Mouse (Mus musculus) small intestine, adult 2 months (tissue): ENCODE results near the gene Caps2. TPM values are rescaled to one million over a fixed set of nuclear protein-coding genes. Genes with fewer than 3 reads are reported as not detected.
"Not testable (repeated sequence)": the region's sequence is repeated elsewhere in the genome, so short reads cannot be mapped to it uniquely, and the experiment has no call there.

Experiments
- H3K27ac ChIP-seq: fragments of 200-500 bp; 2 replicates; pipeline ENCODE4 v1.5.1; 2012; ENCODE audit warnings: low read depth, low read length, control low read depth, inconsistent platforms; ENCODE audit not compliant: insufficient read depth
- H3K27me3 ChIP-seq: fragments of 200-500 bp; 2 replicates; pipeline ENCODE4 v1.6.1; 2012; ENCODE audit warnings: mild to moderate bottlenecking, moderate library complexity, low read length, inconsistent platforms; ENCODE audit not compliant: control insufficient read depth, insufficient read depth
- H3K36me3 ChIP-seq: fragments of 200-500 bp; 2 replicates; pipeline ENCODE4 v1.6.1; 2012; ENCODE audit warnings: mild to moderate bottlenecking, low read length, control low read depth, inconsistent platforms; ENCODE audit not compliant: control insufficient read depth, insufficient read depth
- H3K4me1 ChIP-seq: fragments of 200-500 bp; 2 replicates; pipeline ENCODE4 v1.6.1; 2012; ENCODE audit warnings: low read length, inconsistent platforms, mixed read lengths; ENCODE audit not compliant: control insufficient read depth, insufficient read depth, insufficient read length
- H3K4me3 ChIP-seq: fragments of 200-500 bp; 2 replicates; pipeline ENCODE4 v1.5.1; 2012; ENCODE audit warnings: low read depth, mild to moderate bottlenecking, control low read depth, inconsistent platforms, low read length, moderate library complexity
- CTCF ChIP-seq: fragments of 200-500 bp; IDR thresholded peaks from 2 replicates; pipeline ENCODE4 v1.5.1; 2012; ENCODE audit warnings: low read depth, mild to moderate bottlenecking, control low read depth, inconsistent platforms, low read length, moderate library complexity, mixed read lengths; ENCODE audit not compliant: insufficient replicate concordance, insufficient read length; ENCODE audit errors: extremely low read depth
- POLR2A ChIP-seq: fragments of 200-500 bp; IDR thresholded peaks from 2 replicates; pipeline ENCODE4 v1.6.1; 2012; ENCODE audit warnings: low read depth, mild to moderate bottlenecking, control low read depth, inconsistent platforms, low read length, moderate library complexity
- WGBS: fragments of 180-500 bp; shearing (Covaris S2); methylation state at CpG from one replicate; pipeline ENCODE4 v1.1.7; 2018; 5-methylcytosine and 5-hydroxymethylcytosine counted together
- polyA plus RNA-seq: library from polyadenylated mRNA; depleted of rRNA; stranded (reverse); fragments of >200 nt; gene quantifications from 2 replicates; pipeline ENCODE4 v1.2.3, GENCODE M21; 2012; rRNA removed

The Caps2 gene
- not detected in 2 replicates for polyA plus RNA-seq

DNA sequence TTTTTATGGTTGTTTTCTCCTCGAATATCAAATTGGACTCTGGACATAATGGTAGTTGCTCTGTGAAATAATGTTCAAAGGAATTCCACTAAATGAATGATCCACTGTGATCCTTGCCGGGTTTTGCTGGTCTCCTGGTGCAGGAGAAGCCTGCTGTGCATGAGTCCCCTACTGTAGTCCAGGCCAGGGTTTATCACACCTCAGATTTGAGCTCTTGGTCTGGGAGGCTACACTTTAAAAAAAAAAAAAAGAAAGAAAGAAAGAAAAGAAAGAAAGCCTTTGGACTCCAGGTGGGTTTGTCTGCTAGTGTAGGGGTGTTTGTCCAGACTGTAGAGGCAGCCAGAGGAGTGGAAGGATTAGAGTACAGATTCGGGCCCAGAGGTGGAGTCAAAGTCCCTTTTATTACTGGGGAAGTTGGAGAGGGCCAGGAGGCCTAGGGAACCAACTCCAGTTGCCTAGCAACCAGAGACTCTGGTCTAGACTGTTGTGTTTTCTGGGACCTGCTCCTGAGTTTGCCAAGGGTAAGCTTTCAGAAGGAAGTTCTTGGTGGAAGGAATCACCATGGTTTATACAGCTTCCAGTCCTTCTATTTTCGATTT, at the start of gene Caps2:
Caps2 (plus strand) TSS at position 454 of the 599 bp plus-strand sequence.
- 14% methylated on average over 4 of the region's 4 CpGs for WGBS
- Histone ChIP-seq H3K4me3 (no peak within 1 kb of the TSS), H3K4me1 (no peaks in the 10 kb centered on the region), H3K36me3 (no peaks in the 10 kb centered on the region), H3K27ac (no peak within 1 kb of the TSS), H3K27me3 (no peaks in the 10 kb centered on the region)
- TF ChIP-seq POLR2A (no peak), CTCF (no peak)

DNA sequence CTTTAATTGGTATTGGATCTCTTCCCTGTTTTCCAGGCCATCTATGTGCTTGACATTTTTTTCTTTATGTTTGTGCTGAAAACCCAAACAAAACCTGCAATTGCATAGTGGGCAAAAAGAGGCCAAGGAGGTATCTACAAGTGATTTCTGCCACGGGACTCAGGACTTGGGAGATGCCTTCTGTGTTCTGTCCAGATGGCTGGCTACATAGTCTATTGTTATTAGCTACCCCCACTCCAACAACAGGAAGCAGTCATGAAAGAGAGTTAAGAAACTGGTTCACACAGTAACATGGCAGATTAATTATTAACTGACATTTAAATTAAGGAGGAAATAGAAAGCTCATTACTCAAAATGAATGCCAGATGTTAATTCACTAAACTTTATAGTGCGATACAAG, 38.3 kb upstream of the Caps2 start:
- H3K27ac ChIP-seq, H3K36me3 ChIP-seq, H3K4me1 ChIP-seq, H3K4me3 ChIP-seq, H3K27me3 ChIP-seq: not testable (repeated sequence)
- WGBS = 28% methylated on average over 2 of the region's 2 CpGs

DNA sequence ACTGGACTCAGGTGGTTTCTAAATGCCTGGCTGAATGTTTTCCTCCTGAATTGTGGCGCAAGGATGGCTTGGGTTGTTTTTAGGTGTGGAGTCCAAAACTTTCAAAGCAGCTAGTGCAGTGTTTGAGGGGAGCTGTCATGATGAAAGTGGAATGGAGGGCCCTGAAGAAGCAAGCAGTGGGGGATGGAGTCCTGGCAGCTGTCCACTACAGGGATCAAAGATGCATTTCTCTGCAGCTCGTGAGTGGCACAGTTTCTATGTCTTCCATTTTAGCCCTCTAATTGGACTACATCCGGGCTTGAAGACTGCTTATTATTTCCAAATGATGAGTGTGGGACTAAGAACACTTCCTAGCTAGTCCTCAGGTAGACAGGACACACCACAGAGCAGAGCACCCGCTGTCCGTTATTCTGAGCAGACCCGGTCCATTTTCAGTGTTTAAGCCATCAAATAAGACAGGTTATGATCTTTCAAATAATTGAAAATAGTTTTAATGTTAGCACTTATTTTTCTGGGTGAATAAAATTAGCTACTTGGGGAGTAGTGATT, 35.7 kb upstream of the Caps2 start:
- 73% methylated on average over 6 of the region's 6 CpGs for WGBS
- H3K36me3 ChIP-seq, H3K4me3 ChIP-seq, H3K27ac ChIP-seq, H3K4me1 ChIP-seq, H3K27me3 ChIP-seq: not testable (repeated sequence)

DNA sequence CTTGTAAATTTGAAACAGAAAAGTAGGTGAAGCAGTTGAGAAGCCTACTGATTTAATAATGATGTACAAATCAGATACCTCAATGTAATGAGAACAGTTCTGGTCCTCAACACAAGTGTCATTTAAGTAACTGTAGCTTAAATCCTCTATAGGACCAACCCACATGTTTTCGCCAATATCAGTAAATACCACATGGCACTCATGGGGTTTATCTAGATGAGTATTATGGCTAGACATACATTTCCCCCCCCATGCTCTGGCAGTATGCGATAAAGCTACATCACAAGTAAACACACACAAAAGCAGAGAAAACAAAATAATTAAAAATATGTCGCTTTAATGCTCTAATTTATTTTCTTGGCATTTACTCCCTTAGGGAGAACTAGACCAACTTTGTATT, 31.2 kb upstream of the Caps2 start:
- no peaks in the 10 kb centered on the region for H3K36me3 ChIP-seq
- H3K27ac ChIP-seq = no peak overlapping the region
- no peaks in the 10 kb centered on the region for H3K27me3 ChIP-seq
- no peaks in the 10 kb centered on the region for H3K4me1 ChIP-seq
- TF ChIP-seq POLR2A = no peak
- no peak for TF ChIP-seq CTCF
- 89% methylated on average over 3 of the region's 3 CpGs for WGBS
- no peak overlapping the region for H3K4me3 ChIP-seq

DNA sequence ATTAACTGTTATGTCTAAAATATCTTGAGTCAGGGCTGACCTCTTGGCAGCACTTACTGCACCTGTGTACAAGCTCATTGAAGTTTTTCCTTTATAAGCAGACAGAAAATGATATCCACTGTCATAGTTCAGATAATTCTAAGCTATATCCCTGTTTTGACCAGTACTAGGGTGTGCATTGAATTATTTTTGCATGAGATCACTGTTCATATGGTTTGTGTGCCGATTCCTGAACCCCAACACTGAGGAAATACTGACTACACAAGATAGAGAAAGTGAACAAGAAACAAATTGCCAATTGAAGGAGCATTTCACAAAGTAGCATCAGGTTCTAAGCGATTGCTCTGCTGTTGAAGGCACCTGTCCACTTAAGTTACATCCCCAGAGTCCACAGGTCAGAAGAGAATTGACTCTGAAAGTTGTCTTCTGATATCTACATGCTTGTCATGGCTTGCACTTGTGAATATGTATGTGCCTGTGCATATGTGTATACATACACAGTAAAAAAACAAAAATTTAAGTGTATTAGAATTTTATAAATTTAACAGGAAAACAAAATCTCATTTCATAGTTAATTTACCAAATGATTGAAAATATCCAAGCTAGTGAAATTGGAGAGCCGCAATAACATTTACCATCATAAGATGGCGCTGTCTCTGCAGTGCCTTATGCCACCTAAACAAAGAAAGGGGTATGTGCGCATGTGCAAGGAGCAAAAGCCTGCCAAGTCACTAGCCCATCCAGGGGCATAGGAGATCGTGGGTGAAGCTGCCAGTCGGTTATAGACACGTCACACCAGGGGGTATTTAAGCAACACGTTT, 25.2 kb upstream of the Caps2 start:
- 15% methylated on average over 9 of the region's 9 CpGs for WGBS
- Histone ChIP-seq H3K27ac (no peak overlapping the region), H3K27me3 (no peaks in the 10 kb centered on the region), H3K4me1 (no peaks in the 10 kb centered on the region), H3K36me3 (no peaks in the 10 kb centered on the region), H3K4me3 (no peak overlapping the region)
- TF ChIP-seq CTCF = no peak
- TF ChIP-seq POLR2A = no peak

DNA sequence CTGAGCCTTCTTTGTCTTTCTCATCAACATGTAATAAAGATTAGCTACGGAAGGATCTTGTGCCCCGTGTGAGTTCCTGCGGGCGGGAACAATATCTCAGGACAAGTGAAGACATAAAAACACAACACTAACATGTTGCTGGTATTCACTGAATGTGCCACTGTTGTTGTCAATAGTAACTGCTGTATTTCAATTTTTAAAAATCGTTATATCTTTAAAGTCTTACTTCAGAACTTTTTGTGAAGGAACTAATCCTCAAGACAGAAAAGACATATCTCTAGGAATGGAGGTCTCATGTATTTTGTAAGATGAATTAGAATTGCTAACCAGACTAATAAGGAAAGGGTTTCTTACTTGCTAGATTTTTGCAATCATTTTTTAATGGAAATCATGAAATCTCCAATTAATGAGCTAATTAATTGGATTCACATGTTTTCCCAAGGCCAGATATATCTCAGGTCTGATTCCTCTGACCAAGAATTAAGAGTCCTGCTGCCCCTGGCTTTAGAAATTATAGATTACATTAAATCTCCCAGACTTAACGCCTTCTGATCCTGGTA, 24.5 kb upstream of the Caps2 start:
- no peak for TF ChIP-seq CTCF
- TF ChIP-seq POLR2A = no peak
- Histone ChIP-seq H3K4me3 (no peak overlapping the region), H3K36me3 (no peaks in the 10 kb centered on the region), H3K27ac (no peak overlapping the region), H3K4me1 (no peaks in the 10 kb centered on the region), H3K27me3 (no peaks in the 10 kb centered on the region)
- WGBS = 24% methylated on average over 6 of the region's 6 CpGs

DNA sequence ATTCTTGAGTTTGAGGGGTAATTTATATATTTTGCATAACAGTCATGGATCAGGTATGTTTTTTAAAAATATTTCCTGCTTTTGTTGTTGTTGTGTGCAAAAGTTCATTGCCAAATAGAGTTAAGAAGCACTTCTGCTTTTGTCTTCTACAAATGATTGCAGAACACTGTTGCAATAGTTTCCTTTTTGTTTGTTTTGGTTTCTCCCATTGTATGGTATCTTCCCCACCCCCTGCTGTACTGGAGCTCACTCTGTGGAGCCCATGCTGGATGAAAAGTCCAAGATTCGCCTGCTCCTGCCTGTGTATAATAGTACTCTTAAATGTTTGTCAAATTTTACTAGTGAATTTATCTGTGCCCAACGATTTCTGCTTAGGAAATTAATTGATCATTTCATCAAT, 23.6 kb upstream of the Caps2 start:
- no peaks in the 10 kb centered on the region for H3K27me3 ChIP-seq
- WGBS = 38% methylated on average over 2 of the region's 2 CpGs
- H3K36me3 ChIP-seq = no peaks in the 10 kb centered on the region
- H3K4me1 ChIP-seq = no peaks in the 10 kb centered on the region
- no peak overlapping the region for H3K27ac ChIP-seq
- TF ChIP-seq POLR2A (no peak), CTCF (no peak)
- no peak overlapping the region for H3K4me3 ChIP-seq
